Mouse (Mus musculus) induced T-regulatory cell, adult 2 months (primary cell): ENCODE measurements around the gene Dhdh.

Source experiments
- DNase-seq: peaks from one replicate; pipeline ENCODE4 v3.0.0-alpha.2; 2012; ENCODE audit warnings: low read depth

Gene Dhdh

GRCm38 (mm10) chr7:45451344-45451982 lies 37.1 kb downstream of the Dhdh start:
- peak; percentile 92 for DNase-seq

GRCm38 (mm10) chr7:45449974-45450373 lies 38.6 kb downstream of the Dhdh start:
- no peak for DNase-seq

GRCm38 (mm10) chr7:45447325-45447990 lies 41.1 kb downstream of the Dhdh start:
- DNase-seq, result peak; percentile 69

GRCm38 (mm10) chr7:45446589-45446988 lies 42.0 kb downstream of the Dhdh start:
- DNase-seq, result no peak

- no peak for DNase-seq
Measured at GRCm38 (mm10) chr7:45443526-45444420, 44.8 kb downstream of the Dhdh start.

GRCm38 (mm10) chr7:45437521-45438276 lies 50.9 kb downstream of the Dhdh start, which contains the start of gene Ruvbl2:
TSS of gene Ruvbl2 (minus strand) at chr7:45438096.
- no peak for DNase-seq

- DNase-seq, result no peak
Measured at GRCm38 (mm10) chr7:45437046-45437445, 51.6 kb downstream of the Dhdh start.

GRCm38 (mm10) chr7:45436444-45436843 lies 52.2 kb downstream of the Dhdh start:
- no peak for DNase-seq

- DNase-seq, result no peak
Measured at GRCm38 (mm10) chr7:45435038-45435437, 53.6 kb downstream of the Dhdh start.

GRCm38 (mm10) chr7:45434203-45435015 lies 54.2 kb downstream of the Dhdh start, which contains the start of gene Gys1:
TSS of gene Gys1 (plus strand) at chr7:45434844.
- peak; percentile 100 for DNase-seq

GRCm38 (mm10) chr7:45433835-45434202 lies 54.8 kb downstream of the Dhdh start:
- no peak for DNase-seq

GRCm38 (mm10) chr7:45426556-45426955 lies 62.0 kb downstream of the Dhdh start:
- DNase-seq, result no peak

- no peak for DNase-seq
Measured at GRCm38 (mm10) chr7:45421194-45421593, 67.4 kb downstream of the Dhdh start.
